Mouse (Mus musculus) B cell, adult 2 months (primary cell): ENCODE results near the gene Dok4.

ENCODE experiments used
- DNase-seq, 2 experiments: peaks; one replicate each; pipeline ENCODE4 v3.0.0; 2022

The Dok4 gene

GRCm38 (mm10) chr8:94876197-94876730 is at the start of gene Dok4:
Gene Dok4 (minus strand): TSS chr8:94876330.
- peak; percentile 86 to 88 for DNase-seq

- no peak for DNase-seq
Measured at GRCm38 (mm10) chr8:94923405-94923804, 47.3 kb upstream of the Dok4 start, which contains the start of gene Adgrg5. Gene Adgrg5 (plus strand): TSS chr8:94923694.

- no peak for DNase-seq
Measured at GRCm38 (mm10) chr8:94922602-94923001, 46.5 kb upstream of the Dok4 start.

- no peak for DNase-seq
Measured at GRCm38 (mm10) chr8:94922176-94922575, 46.0 kb upstream of the Dok4 start.

- no peak for DNase-seq
Measured at GRCm38 (mm10) chr8:94919256-94919655, 43.1 kb upstream of the Dok4 start.

- no peak for DNase-seq
Measured at GRCm38 (mm10) chr8:94917851-94918495, 41.8 kb upstream of the Dok4 start, which contains the start of gene Ccdc102a. Gene Ccdc102a (minus strand): TSS chr8:94918098.

- DNase-seq = peak; percentile 86 to 88
Measured at GRCm38 (mm10) chr8:94917352-94917751, 41.2 kb upstream of the Dok4 start.

- DNase-seq = no peak
Measured at GRCm38 (mm10) chr8:94916960-94917324, 40.8 kb upstream of the Dok4 start.

GRCm38 (mm10) chr8:94916311-94916959 is 40.3 kb upstream of the Dok4 start:
- DNase-seq = no peak

GRCm38 (mm10) chr8:94914701-94915101 is 38.6 kb upstream of the Dok4 start:
- no peak for DNase-seq

GRCm38 (mm10) chr8:94914256-94914655 is 38.1 kb upstream of the Dok4 start:
- DNase-seq = no peak

GRCm38 (mm10) chr8:94913061-94913660 is 37.0 kb upstream of the Dok4 start:
- peak; percentile 21 to 29 for DNase-seq

GRCm38 (mm10) chr8:94908847-94909246 is 32.7 kb upstream of the Dok4 start:
- peak; percentile 85 for DNase-seq

GRCm38 (mm10) chr8:94907591-94908300 is 31.6 kb upstream of the Dok4 start:
- no peak for DNase-seq

- DNase-seq = no peak
Measured at GRCm38 (mm10) chr8:94904450-94905175, 28.5 kb upstream of the Dok4 start.

GRCm38 (mm10) chr8:94903709-94904108 is 27.6 kb upstream of the Dok4 start:
- no peak for DNase-seq

- no peak for DNase-seq
Measured at GRCm38 (mm10) chr8:94901031-94901430, 24.9 kb upstream of the Dok4 start.

- no peak for DNase-seq
Measured at GRCm38 (mm10) chr8:94900617-94901016, 24.5 kb upstream of the Dok4 start.

- DNase-seq = no peak
Measured at GRCm38 (mm10) chr8:94899262-94899661, 23.1 kb upstream of the Dok4 start.

GRCm38 (mm10) chr8:94892917-94893316 is 16.8 kb upstream of the Dok4 start:
- no peak for DNase-seq

GRCm38 (mm10) chr8:94888383-94889036 is 12.4 kb upstream of the Dok4 start:
- no peak for DNase-seq

- no peak for DNase-seq
Measured at GRCm38 (mm10) chr8:94880742-94881141, 4.6 kb upstream of the Dok4 start.
